Mouse (Mus musculus) olfactory bulb, adult 2 months (tissue): Measurements from ENCODE around the gene Sdc1.

ENCODE experiments used
- CTCF ChIP-seq: fragments of 200-500 bp; IDR thresholded peaks from 2 replicates; pipeline ENCODE4 v1.5.1; 2012; ENCODE audit warnings: low read depth, mild to moderate bottlenecking, low read length, moderate library complexity; ENCODE audit not compliant: insufficient read depth
- POLR2A ChIP-seq: fragments of 200-500 bp; IDR thresholded peaks from 2 replicates; pipeline ENCODE4 v1.6.1; 2012; ENCODE audit warnings: mild to moderate bottlenecking, low read depth, low read length, moderate library complexity; ENCODE audit not compliant: insufficient read depth

GRCm38 (mm10) chr12:8827014-8827715, 56.0 kb downstream of the Sdc1 start:
- no peak for TF ChIP-seq CTCF
- TF ChIP-seq POLR2A, result no peak
